Mouse (Mus musculus) stomach, embryonic 16.5 days (tissue): ENCODE data around the gene Bckdhb. TPM values are rescaled to one million over a fixed set of nuclear protein-coding genes. Genes with fewer than 3 reads are reported as not detected.

Experiments
- ATAC-seq: fragments of 200-750 bp; cut with Nextera tagmentation; 2 replicates; pipeline ENCODE4 v1.8.0; 2017; ENCODE audit warnings: moderate number of reproducible peaks, moderate TSS enrichment; ENCODE audit not compliant: insufficient read depth, low FRiP score
- H3K27ac ChIP-seq: fragments of 300-500 bp; sonication (generic); 2 replicates; pipeline ENCODE4 v1.5.1; 2014; ENCODE audit warnings: low read length
- H3K27me3 ChIP-seq: fragments of 300-500 bp; sonication (generic); 2 replicates; pipeline ENCODE4 v1.6.1; 2014; ENCODE audit warnings: low read length, control low read depth, mixed read lengths; ENCODE audit not compliant: control insufficient read depth, insufficient read depth
- H3K36me3 ChIP-seq: fragments of 300-500 bp; sonication (generic); 2 replicates; pipeline ENCODE4 v1.6.1; 2014; ENCODE audit warnings: low read length; ENCODE audit not compliant: control insufficient read depth, insufficient read depth
- H3K4me1 ChIP-seq: fragments of 300-500 bp; sonication (generic); 2 replicates; pipeline ENCODE4 v1.6.1; 2014; ENCODE audit warnings: low read length, control low read depth, mixed read lengths; ENCODE audit not compliant: control insufficient read depth, insufficient read depth
- H3K4me2 ChIP-seq: fragments of 300-500 bp; sonication (generic); 2 replicates; pipeline ENCODE4 v1.6.1; 2014; ENCODE audit warnings: low read depth, low read length, mixed read lengths
- H3K4me3 ChIP-seq: fragments of 300-500 bp; sonication (generic); replicated peaks from 2 replicates; pipeline ENCODE4 v1.5.1; 2014; ENCODE audit warnings: mild to moderate bottlenecking, low read length
- H3K9ac ChIP-seq: fragments of 300-500 bp; sonication (generic); 2 replicates; pipeline ENCODE4 v1.6.1; 2014; ENCODE audit warnings: low read length
- H3K9me3 ChIP-seq: fragments of 300-500 bp; sonication (generic); replicated peaks from 2 replicates; pipeline ENCODE4 v1.6.1; 2016; ENCODE audit warnings: low read length, control low read depth; ENCODE audit not compliant: control insufficient read depth
- WGBS: fragments of 180-500 bp; shearing (Covaris S2); extraction: QIAGEN DNeasy Blood & Tissue Kit; methylation state at CpG from one replicate; pipeline ENCODE4 v1.1.7; 2014; 5-methylcytosine and 5-hydroxymethylcytosine counted together
- polyA plus RNA-seq: library from polyadenylated mRNA; unstranded; fragments of >200 nt; fragmentation: Nextera tagmentation; extraction: Ambion mirVana; gene quantifications from 2 replicates; pipeline ENCODE4 v1.2.1, GENCODE M21; 2015

The Bckdhb gene
- polyA plus RNA-seq, 1 experiment from 2014 or later: 48.1 TPM

GRCm38 (mm10) chr9:84094111-84094510, 169.2 kb downstream of the Bckdhb start:
- Histone ChIP-seq H3K4me3 (no peak overlapping the region), H3K27ac (no peak overlapping the region), H3K9me3 (no peaks in the 10 kb centered on the region), H3K9ac (no peak overlapping the region), H3K4me2 (no peak overlapping the region), H3K36me3 (no peaks in the 10 kb centered on the region), H3K4me1 (no peaks in the 10 kb centered on the region), H3K27me3 (no peaks in the 10 kb centered on the region)
- ATAC-seq: no peak
- WGBS: 81% methylated on average over 6 of the region's 6 CpGs

GRCm38 (mm10) chr9:84096484-84097015, 171.6 kb downstream of the Bckdhb start:
- H3K4me1 ChIP-seq: no peaks in the 10 kb centered on the region
- H3K36me3 ChIP-seq: no peaks in the 10 kb centered on the region
- H3K4me2 ChIP-seq: no peak overlapping the region
- no peaks in the 10 kb centered on the region for H3K27me3 ChIP-seq
- no peak overlapping the region for H3K27ac ChIP-seq
- 91% methylated on average over 13 of the region's 13 CpGs for WGBS
- no peak overlapping the region for H3K9ac ChIP-seq
- H3K4me3 ChIP-seq: no peak overlapping the region
- no peak for ATAC-seq
- H3K9me3 ChIP-seq: no peaks in the 10 kb centered on the region

GRCm38 (mm10) chr9:84103344-84103743, 178.4 kb downstream of the Bckdhb start:
- Histone ChIP-seq H3K4me3 (no peak overlapping the region), H3K9ac (no peak overlapping the region), H3K9me3 (no peaks in the 10 kb centered on the region), H3K4me1 (peaks cover 9% of the 10 kb centered on the region), H3K4me2 (no peak overlapping the region), H3K36me3 (no peaks in the 10 kb centered on the region), H3K27ac (no peak overlapping the region), H3K27me3 (no peaks in the 10 kb centered on the region)
- WGBS: 86% methylated on average over 7 of the region's 7 CpGs
- ATAC-seq: no peak

GRCm38 (mm10) chr9:84106438-84106837, 181.5 kb downstream of the Bckdhb start:
- Histone ChIP-seq H3K27me3 (no peaks in the 10 kb centered on the region), H3K4me2 (no peak overlapping the region), H3K4me1 (peaks cover 12% of the 10 kb centered on the region), H3K9ac (no peak overlapping the region), H3K4me3 (no peak overlapping the region), H3K9me3 (no peaks in the 10 kb centered on the region), H3K27ac (no peak overlapping the region), H3K36me3 (no peaks in the 10 kb centered on the region)
- WGBS: 35% methylated on average over 2 of the region's 2 CpGs
- ATAC-seq: no peak

GRCm38 (mm10) chr9:84107045-84107813, 182.3 kb downstream of the Bckdhb start:
- 52% methylated on average over 20 of the region's 20 CpGs for WGBS
- peak overlapping the region; percentile 44 for H3K27ac ChIP-seq
- peaks cover 12% of the 10 kb centered on the region for H3K4me1 ChIP-seq
- no peaks in the 10 kb centered on the region for H3K9me3 ChIP-seq
- ATAC-seq: no peak
- H3K4me2 ChIP-seq: peak overlapping the region; percentile 34
- H3K36me3 ChIP-seq: no peaks in the 10 kb centered on the region
- peak overlapping the region; percentile 36; the same call in 1 of the 2 replicates for H3K9ac ChIP-seq
- peak overlapping the region; percentile 1; the same call in 1 of the 2 replicates for H3K4me3 ChIP-seq
- no peaks in the 10 kb centered on the region for H3K27me3 ChIP-seq

- no peak overlapping the region for H3K9ac ChIP-seq
- no peak overlapping the region for H3K4me2 ChIP-seq
- no peaks in the 10 kb centered on the region for H3K27me3 ChIP-seq
- no peaks in the 10 kb centered on the region for H3K36me3 ChIP-seq
- peaks cover 14% of the 10 kb centered on the region for H3K4me1 ChIP-seq
- WGBS: 86% methylated on average over 7 of the region's 7 CpGs
- no peak overlapping the region for H3K4me3 ChIP-seq
- ATAC-seq: no peak
- no peak overlapping the region for H3K27ac ChIP-seq
- H3K9me3 ChIP-seq: no peaks in the 10 kb centered on the region
Measured at GRCm38 (mm10) chr9:84108534-84108933, 183.6 kb downstream of the Bckdhb start.

- H3K27me3 ChIP-seq: no peaks in the 10 kb centered on the region
- H3K27ac ChIP-seq: 0 out of 2 replicates have a peak overlapping the region, but pooled peaks have one; percentile 10
- WGBS: 50% methylated on average over 6 of the region's 6 CpGs
- H3K4me1 ChIP-seq: peaks cover 17% of the 10 kb centered on the region
- no peak overlapping the region for H3K4me3 ChIP-seq
- no peaks in the 10 kb centered on the region for H3K36me3 ChIP-seq
- H3K9ac ChIP-seq: no peak overlapping the region
- ATAC-seq: no peak
- no peaks in the 10 kb centered on the region for H3K9me3 ChIP-seq
- H3K4me2 ChIP-seq: no peak overlapping the region
Measured at GRCm38 (mm10) chr9:84109777-84110478, 185.0 kb downstream of the Bckdhb start.

GRCm38 (mm10) chr9:84110616-84111015, 185.7 kb downstream of the Bckdhb start:
- no peaks in the 10 kb centered on the region for H3K27me3 ChIP-seq
- peak overlapping the region; percentile 30 for H3K4me2 ChIP-seq
- no peak for ATAC-seq
- H3K4me1 ChIP-seq: peaks cover 17% of the 10 kb centered on the region
- 0 out of 2 replicates have a peak overlapping the region, but pooled peaks have one; percentile 10 for H3K27ac ChIP-seq
- WGBS: 45% methylated on average over 11 of the region's 11 CpGs
- H3K9me3 ChIP-seq: no peaks in the 10 kb centered on the region
- no peak overlapping the region for H3K4me3 ChIP-seq
- no peaks in the 10 kb centered on the region for H3K36me3 ChIP-seq
- 0 out of 2 replicates have a peak overlapping the region, but pooled peaks have one; percentile 8 for H3K9ac ChIP-seq

GRCm38 (mm10) chr9:84112319-84112718, 187.4 kb downstream of the Bckdhb start:
- Histone ChIP-seq H3K9ac (no peak overlapping the region), H3K27me3 (no peaks in the 10 kb centered on the region), H3K9me3 (no peaks in the 10 kb centered on the region), H3K27ac (no peak overlapping the region), H3K36me3 (no peaks in the 10 kb centered on the region), H3K4me1 (peaks cover 11% of the 10 kb centered on the region; the same call in 1 of the 2 replicates), H3K4me3 (no peak overlapping the region), H3K4me2 (no peak overlapping the region)
- no peak for ATAC-seq
- WGBS: 43% methylated on average over 1 of the region's 1 CpGs
